Mouse (Mus musculus) right cerebral cortex, postnatal 4 days (tissue): ENCODE data around the gene Mn1.

Source experiments
- DNase-seq: peaks from one replicate; pipeline ENCODE4 v3.0.0-alpha.2; 2022

The Mn1 gene

DNA sequence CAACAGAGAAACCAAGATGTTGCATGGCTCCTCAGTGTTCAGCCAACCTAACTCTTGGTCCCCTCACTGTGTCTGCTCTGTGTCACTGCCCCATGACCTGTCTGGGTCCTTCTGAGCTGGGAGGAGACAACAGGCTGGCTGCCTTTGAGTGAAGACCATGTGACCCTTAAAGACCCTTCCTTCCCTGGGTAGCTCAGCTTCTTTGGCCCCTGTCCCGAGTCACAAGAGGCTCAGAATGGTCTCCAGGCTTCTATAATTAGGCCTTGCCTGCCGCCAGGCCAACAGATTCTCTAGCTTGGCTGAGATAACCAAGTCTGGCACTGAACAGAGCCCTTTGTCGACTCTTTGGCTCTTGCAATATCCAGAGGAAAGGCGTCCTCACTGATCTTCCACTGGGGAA is 73.4 kb downstream of the Mn1 start:
- no peak for DNase-seq

DNA sequence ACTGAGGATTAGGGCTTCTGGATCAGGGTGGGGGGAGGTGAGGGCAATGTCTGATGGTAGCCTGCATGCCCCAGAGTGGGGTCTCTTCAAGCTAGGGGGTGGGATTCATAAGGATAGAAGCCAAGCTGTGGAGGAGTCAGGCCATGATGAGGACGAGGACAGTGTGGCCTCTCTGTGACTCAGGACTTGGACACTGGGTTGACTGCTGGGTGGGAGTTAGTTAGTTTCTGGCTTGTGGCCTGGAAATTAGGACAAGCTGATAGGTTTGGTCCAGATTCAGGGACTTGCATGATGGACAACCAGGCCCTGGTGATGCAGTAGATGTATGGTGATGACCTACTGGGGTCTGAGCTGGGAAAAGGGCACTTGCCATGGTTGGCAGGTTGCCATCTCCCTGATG is 74.3 kb downstream of the Mn1 start:
- no peak for DNase-seq

DNA sequence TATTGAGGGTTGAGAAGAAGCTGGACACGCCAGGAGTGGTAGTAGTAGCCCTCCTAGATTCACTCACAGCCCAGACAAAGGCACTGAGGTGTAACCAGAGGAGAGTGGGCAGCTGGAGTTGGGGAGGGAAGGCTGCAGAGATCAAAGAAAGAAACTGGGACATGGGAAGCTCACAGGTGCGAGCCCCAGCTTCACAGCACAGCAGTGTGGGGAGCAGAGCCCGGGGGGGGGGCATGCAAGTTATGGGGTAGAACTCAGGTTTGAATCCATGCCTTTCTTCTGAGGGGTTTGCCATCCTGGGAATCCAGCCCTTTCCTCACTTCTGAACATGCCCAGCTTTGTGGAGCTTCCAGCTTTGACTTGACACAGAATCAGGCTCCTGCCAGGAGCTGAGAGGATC is 82.9 kb downstream of the Mn1 start:
- DNase-seq: no peak

DNA sequence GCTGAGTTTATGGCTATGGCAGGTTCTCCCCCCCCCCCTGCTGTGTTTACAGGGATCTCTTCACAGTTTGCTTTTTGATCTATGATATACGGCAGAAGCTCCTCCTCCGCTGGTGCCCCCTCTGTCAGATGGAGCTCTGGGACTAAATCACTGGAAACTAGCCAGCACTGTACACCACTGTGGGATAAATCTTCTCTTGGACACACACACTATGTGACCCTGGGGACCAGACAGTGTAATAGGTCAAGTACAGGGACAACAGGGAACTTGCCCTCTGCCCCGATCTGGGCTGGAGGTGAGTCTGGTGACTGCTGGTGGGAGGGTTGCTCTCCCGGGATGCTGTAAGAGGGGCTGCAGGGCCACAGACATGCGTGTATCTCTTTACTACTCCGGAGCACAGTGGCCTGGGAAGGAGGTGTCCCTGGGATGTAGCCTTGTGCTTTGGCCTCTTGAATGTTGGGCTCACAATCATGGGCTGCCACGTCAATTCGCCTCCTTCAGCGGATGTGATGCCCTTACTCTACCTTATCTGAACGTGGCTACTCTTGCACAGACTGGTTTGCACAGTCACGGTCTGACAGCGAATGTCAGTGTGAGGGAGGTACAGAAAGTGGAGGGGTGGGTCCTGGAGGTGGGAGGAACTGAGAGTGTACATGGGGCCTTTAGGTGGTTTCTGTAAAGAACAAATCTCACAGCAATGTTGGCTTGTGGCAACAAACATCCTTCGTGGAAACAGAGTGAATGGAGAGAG is 84.7 kb downstream of the Mn1 start:
- no peak for DNase-seq

- no peak for DNase-seq
Measured at GRCm38 (mm10) chr5:111505241-111505640, 88.1 kb downstream of the Mn1 start.

GRCm38 (mm10) chr5:111505824-111506223 is 88.7 kb downstream of the Mn1 start:
- DNase-seq: no peak

DNA sequence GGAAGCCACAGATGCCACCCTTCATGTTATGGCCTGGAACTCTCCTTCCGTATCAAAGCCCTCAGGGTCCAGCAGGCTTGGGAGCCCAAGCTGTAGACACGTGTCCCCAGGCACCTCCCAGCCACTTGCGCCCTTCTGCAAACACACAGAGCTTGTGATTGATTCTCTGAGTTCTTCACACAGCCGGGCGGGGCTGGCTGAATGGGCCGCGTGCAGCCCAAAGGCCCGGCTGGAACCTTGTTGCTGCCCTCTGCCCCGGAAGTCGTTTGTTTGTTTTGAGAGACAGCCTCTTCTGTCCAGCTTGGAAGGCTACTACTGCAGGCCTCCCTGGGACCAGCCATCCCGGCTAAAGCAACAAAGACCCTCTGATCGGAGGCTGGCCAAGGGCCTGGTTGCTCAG is 89.2 kb downstream of the Mn1 start:
- no peak for DNase-seq
